Mouse (Mus musculus) spleen, adult 2 months (tissue): ENCODE measurements around the gene Mettl7b.

Experiments used
- CTCF ChIP-seq: fragments of 200-500 bp; IDR thresholded peaks from 2 replicates; pipeline ENCODE4 v1.5.1; 2011; ENCODE audit warnings: mild to moderate bottlenecking, inconsistent platforms; ENCODE audit not compliant: insufficient read depth, insufficient read length, insufficient replicate concordance; ENCODE audit errors: extremely low read depth
- POLR2A ChIP-seq: fragments of 200-500 bp; IDR thresholded peaks from 2 replicates; pipeline ENCODE4 v1.6.1; 2011; ENCODE audit warnings: low read depth, low read length, inconsistent platforms

DNA sequence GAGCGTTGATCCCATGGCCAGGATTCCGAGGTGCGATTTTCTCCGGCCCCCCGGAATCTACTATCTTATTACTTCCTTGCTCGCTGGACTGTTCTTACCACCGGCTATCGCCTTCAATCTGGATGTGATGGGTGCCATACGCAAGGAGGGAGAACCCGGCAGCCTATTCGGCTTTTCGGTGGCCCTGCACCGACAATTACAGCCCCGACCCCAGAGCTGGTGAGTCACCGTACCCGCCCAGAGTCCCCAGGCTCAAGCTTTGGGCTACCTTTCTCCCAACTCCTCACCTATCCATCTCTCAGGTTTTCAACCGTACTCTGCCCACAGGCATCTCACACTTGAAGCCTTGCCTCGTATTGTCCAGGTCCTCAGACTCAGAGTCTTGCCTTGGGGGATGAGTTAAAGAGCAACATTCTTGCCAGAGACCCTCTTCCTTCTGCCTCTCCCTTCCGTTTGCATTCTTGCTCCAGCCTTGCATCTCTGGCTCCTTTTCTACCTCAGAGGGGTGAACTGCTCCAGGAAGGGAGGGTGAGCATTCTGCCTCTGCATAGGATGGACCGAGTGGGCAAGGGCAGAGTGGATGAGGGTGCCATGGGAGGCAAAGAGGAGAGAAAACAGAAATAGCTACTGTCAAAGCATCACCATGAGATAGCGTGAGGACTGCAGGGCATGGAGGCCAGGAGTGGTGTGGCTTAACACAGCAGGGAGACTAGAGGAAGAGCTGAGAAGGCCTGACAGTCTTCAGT lies 26.6 kb downstream of the Mettl7b start:
- TF ChIP-seq CTCF (no peak), POLR2A (no peak)
